Mouse (Mus musculus) forebrain, embryonic 14.5 days (tissue): ENCODE measurements at regions not wholly inside any gene's neighbourhood (a gene's known extent, or its start where the extent isn't known, plus 50 kb on each side); places are given as distances from the start of the nearest gene placed in this dataset.

Experiments
- ATAC-seq: fragments of 200-750 bp; cut with Nextera tagmentation; 2 replicates; pipeline ENCODE4 v1.8.0; 2017; ENCODE audit warnings: mild to moderate bottlenecking, moderate library complexity
- DNase-seq: peaks from one replicate; pipeline ENCODE4 v3.0.0-alpha.2; 2015; ENCODE audit warnings: low spot score
- H3K27ac ChIP-seq: fragments of 300-500 bp; sonication (generic); 2 replicates; pipeline ENCODE4 v1.5.1; 2014; ENCODE audit warnings: low read depth, mild to moderate bottlenecking, control low read depth, low read length, moderate library complexity
- H3K27me3 ChIP-seq: fragments of 300-500 bp; sonication (generic); replicated peaks from 2 replicates; pipeline ENCODE4 v1.6.1; 2014; ENCODE audit warnings: low read length, control low read depth, mixed read lengths; ENCODE audit not compliant: control insufficient read depth, insufficient read depth
- H3K36me3 ChIP-seq: fragments of 300-500 bp; sonication (generic); 2 replicates; pipeline ENCODE4 v1.6.1; 2014; ENCODE audit warnings: low read length, control low read depth; ENCODE audit not compliant: control insufficient read depth, insufficient read depth
- H3K4me1 ChIP-seq: fragments of 300-500 bp; sonication (generic); 2 replicates; pipeline ENCODE4 v1.6.1; 2014; ENCODE audit warnings: antibody characterized with exemption, low read length, control low read depth; ENCODE audit not compliant: control insufficient read depth, insufficient read depth
- H3K4me2 ChIP-seq: fragments of 300-500 bp; sonication (generic); 2 replicates; pipeline ENCODE4 v1.6.1; 2014; ENCODE audit warnings: mild to moderate bottlenecking, control low read depth, low read length
- H3K4me3 ChIP-seq: fragments of 300-500 bp; sonication (generic); 2 replicates; pipeline ENCODE4 v1.5.1; 2014; ENCODE audit warnings: low read depth, low read length, control low read depth
- H3K9ac ChIP-seq: fragments of 300-500 bp; sonication (generic); 2 replicates; pipeline ENCODE4 v1.6.1; 2014; ENCODE audit warnings: mild to moderate bottlenecking, low read length, control low read depth, moderate library complexity
- H3K9me3 ChIP-seq: fragments of 300-500 bp; sonication (generic); replicated peaks from 2 replicates; pipeline ENCODE4 v1.6.1; 2016; ENCODE audit warnings: low read length, control low read depth, mixed read lengths; ENCODE audit not compliant: control insufficient read depth
- WGBS: fragments of 180-500 bp; shearing (Covaris S2); extraction: QIAGEN DNeasy Blood & Tissue Kit; methylation state at CpG from one replicate; pipeline ENCODE4 v1.1.7; 2014; 5-methylcytosine and 5-hydroxymethylcytosine counted together

DNA sequence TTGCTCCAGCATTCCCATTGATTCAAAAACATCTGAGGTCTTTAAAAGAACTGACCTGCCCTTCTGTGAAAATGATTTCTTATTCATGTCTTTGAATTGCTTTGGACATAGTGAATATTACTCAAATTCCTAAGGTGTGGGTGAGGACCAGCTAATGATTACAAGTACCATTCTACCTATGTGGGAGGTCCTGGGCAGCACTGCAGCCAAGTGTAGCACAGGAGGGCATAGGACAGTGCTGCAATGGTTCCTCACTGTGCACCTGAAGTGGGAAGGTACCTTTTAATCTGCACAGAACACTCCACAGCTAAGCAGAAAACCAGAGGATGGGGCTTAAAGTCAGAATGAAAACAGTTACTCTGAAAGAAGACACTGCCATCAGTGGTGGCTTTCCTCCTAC lies 474.8 kb upstream of the Camk1g start:
- no peaks in the 10 kb centered on the region for H3K9me3 ChIP-seq
- DNase-seq: no peak
- peaks cover 4% of the 10 kb centered on the region; the same call in 1 of the 2 replicates for H3K4me1 ChIP-seq
- H3K36me3 ChIP-seq: no peaks in the 10 kb centered on the region
- H3K27me3 ChIP-seq: no peaks in the 10 kb centered on the region
- no peak overlapping the region for H3K9ac ChIP-seq
- no peak for ATAC-seq
- H3K27ac ChIP-seq: no peak overlapping the region
- H3K4me2 ChIP-seq: no peak overlapping the region
- no peak overlapping the region for H3K4me3 ChIP-seq

- DNase-seq: no peak
- Histone ChIP-seq H3K9ac (no peak overlapping the region), H3K4me3 (no peak overlapping the region), H3K27ac (no peak overlapping the region), H3K4me2 (no peak overlapping the region), H3K9me3 (no peaks in the 10 kb centered on the region), H3K36me3 (no peaks in the 10 kb centered on the region), H3K27me3 (no peaks in the 10 kb centered on the region), H3K4me1 (peaks cover 4% of the 10 kb centered on the region; the same call in 1 of the 2 replicates)
- ATAC-seq: no peak
- 87% methylated on average over 1 of the region's 1 CpGs for WGBS
Observed at GRCm38 (mm10) chr1:193844461-193844860, 474.4 kb upstream of the Camk1g start.

GRCm38 (mm10) chr1:193800998-193801397 lies 430.9 kb upstream of the Camk1g start:
- Histone ChIP-seq H3K4me3 (no peak overlapping the region), H3K27ac (no peak overlapping the region), H3K4me2 (no peak overlapping the region), H3K36me3 (no peaks in the 10 kb centered on the region), H3K9ac (no peak overlapping the region), H3K27me3 (no peaks in the 10 kb centered on the region), H3K4me1 (no peaks in the 10 kb centered on the region), H3K9me3 (no peaks in the 10 kb centered on the region)
- no peak for DNase-seq
- no peak for ATAC-seq
- WGBS: 81% methylated on average over 3 of the region's 3 CpGs

DNA sequence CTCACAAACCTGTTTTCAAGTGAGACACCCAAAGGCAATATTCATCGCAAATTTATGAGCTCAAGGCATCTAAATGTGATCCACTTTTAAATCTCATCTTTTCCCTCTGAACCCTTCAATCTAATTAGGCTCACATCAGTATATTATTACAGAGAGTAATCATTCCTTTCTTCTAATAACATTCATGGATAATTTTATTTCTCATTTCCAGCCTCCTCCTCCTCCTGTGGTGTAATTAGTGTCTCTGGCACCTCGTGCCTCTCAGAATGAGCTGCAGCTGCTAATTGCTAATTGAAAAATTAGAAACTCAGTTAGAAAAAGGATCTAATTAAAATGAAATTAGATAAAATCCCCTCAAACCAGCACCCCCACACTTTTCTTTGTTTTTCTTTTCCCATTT lies 420.5 kb upstream of the Camk1g start:
- Histone ChIP-seq H3K9ac (no peak overlapping the region), H3K4me3 (no peak overlapping the region), H3K36me3 (no peaks in the 10 kb centered on the region), H3K4me1 (peaks cover 5% of the 10 kb centered on the region), H3K9me3 (no peaks in the 10 kb centered on the region), H3K4me2 (no peak overlapping the region), H3K27ac (no peak overlapping the region), H3K27me3 (no peaks in the 10 kb centered on the region)
- WGBS: 32% methylated on average over 2 of the region's 2 CpGs
- ATAC-seq: peak; percentile 65
- DNase-seq: peak; percentile 70

GRCm38 (mm10) chr1:193788496-193788895 lies 418.4 kb upstream of the Camk1g start:
- DNase-seq: no peak

GRCm38 (mm10) chr1:193787417-193787816 lies 417.3 kb upstream of the Camk1g start:
- 3% methylated on average over 1 of the region's 1 CpGs for WGBS
- Histone ChIP-seq H3K9ac (no peak overlapping the region), H3K4me1 (peaks cover 5% of the 10 kb centered on the region), H3K4me3 (no peak overlapping the region), H3K27ac (no peak overlapping the region), H3K9me3 (no peaks in the 10 kb centered on the region), H3K36me3 (no peaks in the 10 kb centered on the region), H3K27me3 (no peaks in the 10 kb centered on the region; the same call in 1 of the 2 replicates), H3K4me2 (no peak overlapping the region)
- DNase-seq (no peak), ATAC-seq (no peak)

More at GRCm38 (mm10) chr1:193788496-193788895, 418.4 kb upstream of the Camk1g start:
- H3K27ac ChIP-seq: no peak overlapping the region
- peaks cover 5% of the 10 kb centered on the region for H3K4me1 ChIP-seq
- no peaks in the 10 kb centered on the region for H3K27me3 ChIP-seq
- no peak overlapping the region for H3K4me2 ChIP-seq
- no peak for ATAC-seq
- no peak overlapping the region for H3K4me3 ChIP-seq
- 90% methylated on average over 2 of the region's 2 CpGs for WGBS
- no peaks in the 10 kb centered on the region for H3K36me3 ChIP-seq
- H3K9ac ChIP-seq: no peak overlapping the region
- no peaks in the 10 kb centered on the region for H3K9me3 ChIP-seq

GRCm38 (mm10) chr1:193784966-193785365 lies 414.9 kb upstream of the Camk1g start:
- Histone ChIP-seq H3K27ac (no peak overlapping the region), H3K27me3 (no peaks in the 10 kb centered on the region; the same call in 1 of the 2 replicates), H3K36me3 (no peaks in the 10 kb centered on the region), H3K9ac (no peak overlapping the region), H3K4me2 (no peak overlapping the region), H3K4me1 (no peaks in the 10 kb centered on the region), H3K9me3 (no peaks in the 10 kb centered on the region), H3K4me3 (no peak overlapping the region)
- ATAC-seq (peak; percentile 29; the same call in 1 of the 2 replicates), DNase-seq (peak; percentile 60)
- 38% methylated on average over 1 of the region's 1 CpGs for WGBS

GRCm38 (mm10) chr1:193784526-193784925 lies 414.4 kb upstream of the Camk1g start:
- H3K36me3 ChIP-seq: no peaks in the 10 kb centered on the region
- no peak overlapping the region for H3K27ac ChIP-seq
- DNase-seq (no peak), ATAC-seq (no peak)
- no peak overlapping the region for H3K4me2 ChIP-seq
- H3K4me3 ChIP-seq: no peak overlapping the region
- 75% methylated on average over 2 of the region's 2 CpGs for WGBS
- H3K9ac ChIP-seq: no peak overlapping the region
- H3K9me3 ChIP-seq: no peaks in the 10 kb centered on the region
- no peaks in the 10 kb centered on the region for H3K4me1 ChIP-seq
- no peaks in the 10 kb centered on the region; the same call in 1 of the 2 replicates for H3K27me3 ChIP-seq

DNA sequence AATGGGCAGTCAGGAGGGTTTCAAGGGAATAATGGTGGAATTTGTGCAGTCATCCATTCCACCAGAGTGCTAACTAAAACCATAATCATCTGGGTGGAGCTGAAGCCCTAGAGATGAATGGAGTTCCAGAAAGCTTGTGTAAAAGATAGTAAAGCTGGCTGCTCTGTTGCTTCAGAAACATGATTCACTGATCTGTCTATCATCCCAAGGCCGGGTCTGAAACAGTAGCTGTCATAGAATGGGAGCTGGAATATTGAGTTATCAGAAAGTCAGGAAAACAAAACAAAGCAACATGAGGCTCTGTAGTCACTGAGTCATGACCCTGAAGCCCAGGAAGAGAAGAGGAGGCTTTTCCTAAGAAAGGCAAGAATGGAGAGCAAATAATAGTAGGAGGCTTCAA lies 408.1 kb upstream of the Camk1g start:
- no peak for ATAC-seq
- Histone ChIP-seq H3K27ac (no peak overlapping the region), H3K9ac (no peak overlapping the region), H3K4me3 (no peak overlapping the region), H3K4me2 (no peak overlapping the region), H3K4me1 (no peaks in the 10 kb centered on the region), H3K36me3 (no peaks in the 10 kb centered on the region), H3K27me3 (no peaks in the 10 kb centered on the region; the same call in 1 of the 2 replicates), H3K9me3 (no peaks in the 10 kb centered on the region)
- DNase-seq: no peak
- WGBS: 49% methylated on average over 1 of the region's 1 CpGs
